Mouse (Mus musculus) cerebellum, adult 2 months (tissue): ENCODE results near the gene Rapgef2.

Experiments used
- CTCF ChIP-seq: fragments of 200-500 bp; IDR thresholded peaks from 2 replicates; pipeline ENCODE4 v1.5.1; 2011; ENCODE audit warnings: low read depth, mild to moderate bottlenecking, control low read depth, low read length, moderate library complexity, borderline replicate concordance; ENCODE audit not compliant: insufficient read depth
- POLR2A ChIP-seq: fragments of 200-500 bp; IDR thresholded peaks from 2 replicates; pipeline ENCODE4 v1.6.1; 2011; ENCODE audit warnings: low read length, control low read depth, borderline replicate concordance; ENCODE audit not compliant: insufficient read depth

DNA sequence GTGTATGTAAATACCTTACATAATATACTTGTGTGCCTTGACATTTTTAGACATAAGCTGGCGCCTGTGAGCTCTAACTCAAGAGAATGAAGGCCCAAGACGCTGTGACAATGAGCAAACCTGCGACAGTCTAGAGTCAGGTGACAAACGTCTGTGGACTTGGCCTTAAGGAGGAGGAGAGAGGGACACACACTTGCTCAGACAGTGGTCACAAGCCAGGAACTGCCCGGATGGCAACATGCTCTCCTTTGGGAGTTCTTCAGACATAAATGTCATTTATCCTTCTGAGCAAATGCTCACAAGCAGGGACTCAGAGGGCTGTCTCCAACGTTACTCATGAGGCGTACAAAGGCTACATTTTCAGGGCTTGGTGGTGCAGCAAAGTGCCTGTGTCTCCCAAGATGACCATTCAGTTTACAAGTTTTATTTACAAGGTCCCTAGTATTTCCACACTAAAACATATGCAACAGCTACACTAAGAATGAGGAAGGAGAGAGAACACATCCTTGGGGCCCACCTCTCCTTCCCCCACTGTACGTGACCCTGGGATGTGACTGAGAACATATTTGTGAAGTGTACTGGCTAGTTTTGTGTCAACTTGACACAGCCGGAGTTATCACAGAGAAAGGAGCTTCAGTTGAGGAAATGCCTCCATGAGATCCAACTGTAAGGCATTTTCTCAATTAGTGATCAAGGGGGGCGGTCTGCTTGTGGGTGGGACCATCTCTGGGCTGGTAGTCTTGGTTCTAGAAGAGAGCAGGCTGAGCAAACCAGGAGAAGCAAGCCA, 67.0 kb downstream of the Rapgef2 start:
- TF ChIP-seq CTCF: no peak
- TF ChIP-seq POLR2A: no peak
